Mouse (Mus musculus) bone marrow, adult 2 months (tissue): ENCODE data around the gene Itpkc.

Experiments
- CTCF ChIP-seq: fragments of 200-500 bp; IDR thresholded peaks from 2 replicates; pipeline ENCODE4 v1.5.1; 2011; ENCODE audit warnings: low read length, control low read depth; ENCODE audit not compliant: control insufficient read depth, insufficient read depth
- POLR2A ChIP-seq: fragments of 200-500 bp; IDR thresholded peaks from 2 replicates; pipeline ENCODE4 v1.6.1; 2011; ENCODE audit warnings: low read depth, mild to moderate bottlenecking, control low read depth, low read length, borderline replicate concordance; ENCODE audit not compliant: control insufficient read depth

DNA sequence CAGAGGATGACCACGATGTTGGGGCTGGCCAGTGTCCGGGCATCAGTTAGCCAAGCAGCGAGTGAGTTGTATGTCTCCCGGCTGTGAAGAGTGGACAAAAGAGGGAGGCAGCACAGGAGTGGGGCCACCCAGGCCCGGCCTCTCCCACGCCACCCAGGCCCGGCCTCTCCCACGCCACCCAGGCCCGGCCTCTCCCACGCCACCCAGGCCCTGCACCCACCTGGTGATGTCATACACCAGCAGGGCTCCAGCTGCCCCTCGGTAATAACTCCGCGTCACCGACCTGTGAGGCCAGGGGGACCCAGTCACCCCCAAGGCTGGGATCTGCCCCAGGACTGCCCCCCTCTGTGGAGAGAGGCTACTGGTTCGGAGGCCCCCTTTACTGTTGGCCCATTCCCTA lies 54.0 kb downstream of the Itpkc start:
- TF ChIP-seq POLR2A (no peak), CTCF (no peak)
